Mouse (Mus musculus) ES-Bruce4 (cell line): ENCODE results near the gene Prss2.
"Not testable (repeated sequence)": the region's sequence is repeated elsewhere in the genome, so short reads cannot be mapped to it uniquely, and the experiment has no call there.

Source experiments
- CTCF ChIP-seq: IDR thresholded peaks from one replicate; pipeline ENCODE4 v1.8.1; 2011; ENCODE audit warnings: low read depth, low read length
- EP300 ChIP-seq: IDR thresholded peaks from 2 replicates; pipeline ENCODE4 v1.6.1; 2011; ENCODE audit warnings: low read depth, low read length; ENCODE audit not compliant: insufficient read depth

DNA sequence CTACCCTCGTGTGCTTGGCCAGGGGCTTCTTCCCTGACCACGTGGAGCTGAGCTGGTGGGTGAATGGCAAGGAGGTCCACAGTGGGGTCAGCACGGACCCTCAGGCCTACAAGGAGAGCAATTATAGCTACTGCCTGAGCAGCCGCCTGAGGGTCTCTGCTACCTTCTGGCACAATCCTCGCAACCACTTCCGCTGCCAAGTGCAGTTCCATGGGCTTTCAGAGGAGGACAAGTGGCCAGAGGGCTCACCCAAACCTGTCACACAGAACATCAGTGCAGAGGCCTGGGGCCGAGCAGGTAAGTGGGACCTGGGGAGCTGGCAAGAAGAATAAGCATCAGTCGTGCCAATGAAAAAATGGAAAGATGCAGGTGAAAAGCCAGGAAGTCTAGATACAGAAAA is 16.7 kb downstream of the Prss2 start:
- TF ChIP-seq EP300, CTCF: not testable (repeated sequence)
